Mouse (Mus musculus) cerebellum, adult 9-11 months (tissue): ENCODE data around the gene Ccdc136.
A peak's percentile ranks its signal among the peaks of the same experiment; 100 is the strongest.
"Not testable (repeated sequence)": the region's sequence is repeated elsewhere in the genome, so short reads cannot be mapped to it uniquely, and the experiment has no call there.

Source experiments
- DNase-seq: peaks from one replicate; pipeline ENCODE4 v3.0.0; 2022

Gene Ccdc136

GRCm38 (mm10) chr6:29395910-29396713 lies at the start of gene Ccdc136:
Ccdc136 (plus strand) TSS chr6:29396309.
- peak; percentile 93 for DNase-seq

GRCm38 (mm10) chr6:29346512-29346911 lies 49.6 kb upstream of the Ccdc136 start:
- DNase-seq, result not testable (repeated sequence)

- no peak for DNase-seq
Measured at GRCm38 (mm10) chr6:29347189-29347588, 48.9 kb upstream of the Ccdc136 start.

- DNase-seq, result peak; percentile 99
Measured at GRCm38 (mm10) chr6:29347665-29348370, 48.3 kb upstream of the Ccdc136 start, which contains the start of gene Calu. Calu (plus strand) TSS chr6:29348069.

GRCm38 (mm10) chr6:29348371-29348724 lies 47.8 kb upstream of the Ccdc136 start:
- no peak for DNase-seq

- DNase-seq, result no peak
Measured at GRCm38 (mm10) chr6:29351613-29352012, 44.5 kb upstream of the Ccdc136 start.

GRCm38 (mm10) chr6:29352816-29353215 lies 43.3 kb upstream of the Ccdc136 start:
- no peak for DNase-seq

GRCm38 (mm10) chr6:29359386-29359785 lies 36.7 kb upstream of the Ccdc136 start:
- DNase-seq, result peak; percentile 25

- DNase-seq, result no peak
Measured at GRCm38 (mm10) chr6:29360211-29360610, 35.9 kb upstream of the Ccdc136 start.

GRCm38 (mm10) chr6:29362246-29363128 lies 33.6 kb upstream of the Ccdc136 start:
- no peak for DNase-seq

GRCm38 (mm10) chr6:29363129-29363515 lies 33.0 kb upstream of the Ccdc136 start:
- no peak for DNase-seq

- no peak for DNase-seq
Measured at GRCm38 (mm10) chr6:29365277-29365676, 30.8 kb upstream of the Ccdc136 start.

- DNase-seq, result peak; percentile 47
Measured at GRCm38 (mm10) chr6:29377386-29377785, 18.7 kb upstream of the Ccdc136 start.

- DNase-seq, result no peak
Measured at GRCm38 (mm10) chr6:29378678-29379077, 17.4 kb upstream of the Ccdc136 start.

GRCm38 (mm10) chr6:29379954-29380353 lies 16.2 kb upstream of the Ccdc136 start:
- no peak for DNase-seq

GRCm38 (mm10) chr6:29382442-29382841 lies 13.7 kb upstream of the Ccdc136 start:
- no peak for DNase-seq

GRCm38 (mm10) chr6:29388052-29388518 lies 8.0 kb upstream of the Ccdc136 start, which contains the start of gene Opn1sw:
Opn1sw (minus strand) TSS chr6:29388468.
- DNase-seq, result no peak

GRCm38 (mm10) chr6:29388606-29389080 lies 7.5 kb upstream of the Ccdc136 start:
- DNase-seq, result peak; percentile 87

GRCm38 (mm10) chr6:29389425-29389824 lies 6.7 kb upstream of the Ccdc136 start:
- no peak for DNase-seq

- not testable (repeated sequence) for DNase-seq
Measured at GRCm38 (mm10) chr6:29390500-29390899, 5.6 kb upstream of the Ccdc136 start.

- DNase-seq, result not testable (repeated sequence)
Measured at GRCm38 (mm10) chr6:29391241-29391640, 4.9 kb upstream of the Ccdc136 start.

GRCm38 (mm10) chr6:29391802-29392201 lies 4.3 kb upstream of the Ccdc136 start:
- no peak for DNase-seq

- DNase-seq, result no peak
Measured at GRCm38 (mm10) chr6:29394286-29394685, 1.8 kb upstream of the Ccdc136 start.
